Mouse (Mus musculus): ENCODE results near the gene Baz2b. TPM values are rescaled to one million over a fixed set of nuclear protein-coding genes. Genes with fewer than 3 reads are reported as not detected.

Gene Baz2b
- polyA plus RNA-seq, 1 experiment: 276 TPM

DNA sequence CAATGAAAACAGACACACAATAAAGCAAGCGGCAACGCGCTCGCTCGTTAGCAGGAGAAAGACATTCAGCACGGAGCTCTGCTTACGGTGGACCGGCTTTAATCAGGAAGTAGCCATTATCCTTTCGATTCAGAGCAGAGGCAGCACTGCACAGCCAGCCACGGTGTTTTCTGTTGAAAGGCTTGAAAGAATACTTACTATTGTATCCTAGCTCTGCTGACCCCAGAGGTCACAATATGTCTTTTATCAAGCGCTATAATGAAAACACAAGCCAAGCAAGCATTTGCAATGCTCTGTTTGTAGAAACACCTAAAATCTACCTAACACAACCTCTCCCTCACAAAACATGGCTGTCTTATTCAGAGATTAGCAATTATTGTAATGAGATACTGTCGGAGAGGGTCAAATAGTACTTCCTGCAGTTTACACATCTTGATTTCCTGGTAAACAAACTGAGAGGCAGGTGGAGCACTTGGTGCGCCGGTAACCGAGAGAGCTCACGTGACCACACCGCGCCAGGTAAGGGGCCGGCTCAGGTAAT, 172.6 kb downstream of the Baz2b start:
- Histone ChIP-seq H3K4me1 (ENCODE audit: control insufficient read depth, insufficient read depth, low read length) (no peaks in the 10 kb centered on the region), H3K27ac (ENCODE audit: insufficient read depth, low read depth, low read length) (peak overlapping the region; percentile 37; the same call in 1 of the 2 replicates), H3K4me3 (ENCODE audit: insufficient read depth, low read depth, low read length) (peak overlapping the region; percentile 33)
- WGBS: 14% methylated on average over 19 of the region's 19 CpGs
- TF ChIP-seq POLR2A (IDR thresholded peaks at IDR 0.05; ENCODE audit: insufficient read depth, low read depth, low read length): no peak
- no peak for TF ChIP-seq CTCF (IDR thresholded peaks at IDR 0.05; ENCODE audit: insufficient read depth, low read depth, low read length)

DNA sequence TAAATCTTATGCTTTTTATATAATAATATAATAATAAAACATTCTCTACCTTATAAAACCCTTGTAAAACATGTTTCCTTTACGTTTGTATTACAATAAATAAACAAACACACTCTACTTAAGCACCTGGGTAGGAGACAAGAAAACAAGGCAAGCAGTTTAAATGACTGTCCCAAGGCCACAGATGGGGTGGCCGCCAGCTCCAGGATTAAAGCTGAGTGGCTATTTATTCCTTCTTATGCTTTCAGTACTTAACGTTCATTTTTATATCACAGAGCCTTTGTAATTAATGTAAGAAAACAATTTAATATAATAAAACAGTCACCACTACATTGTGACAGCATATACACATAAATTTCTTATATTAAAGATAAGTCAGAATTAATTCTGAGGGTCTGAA, 173.3 kb downstream of the Baz2b start:
- Histone ChIP-seq H3K27ac (ENCODE audit: insufficient read depth, low read depth, low read length) (no peak overlapping the region), H3K4me3 (ENCODE audit: insufficient read depth, low read depth, low read length) (no peak overlapping the region), H3K4me1 (ENCODE audit: control insufficient read depth, insufficient read depth, low read length) (no peaks in the 10 kb centered on the region)
- 75% methylated on average over 3 of the region's 3 CpGs for WGBS
- TF ChIP-seq POLR2A (IDR thresholded peaks at IDR 0.05; ENCODE audit: insufficient read depth, low read depth, low read length): no peak
- no peak for TF ChIP-seq CTCF (IDR thresholded peaks at IDR 0.05; ENCODE audit: insufficient read depth, low read depth, low read length)

DNA sequence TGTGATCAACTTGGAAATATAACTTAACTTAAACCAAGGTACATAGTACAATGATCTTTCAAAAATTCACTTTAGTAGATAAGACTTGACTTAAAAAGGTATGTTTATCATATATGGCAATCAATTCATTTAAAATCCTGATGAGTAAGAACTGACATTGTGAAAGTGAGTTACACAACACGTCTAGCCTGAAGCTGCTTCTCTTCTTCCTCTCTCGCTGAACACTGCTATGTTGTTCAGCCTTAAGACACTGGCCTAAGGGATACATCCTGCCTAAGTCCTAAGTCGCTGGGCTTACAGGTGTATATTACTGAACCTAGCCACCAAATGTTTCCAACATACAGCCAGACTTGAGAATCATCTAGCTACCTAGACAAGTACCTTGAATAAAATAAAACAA, 178.6 kb downstream of the Baz2b start:
- Histone ChIP-seq H3K27ac (ENCODE audit: insufficient read depth, low read depth, low read length) (no peak overlapping the region), H3K4me3 (ENCODE audit: insufficient read depth, low read depth, low read length) (no peak overlapping the region), H3K4me1 (ENCODE audit: control insufficient read depth, insufficient read depth, low read length) (no peaks in the 10 kb centered on the region)
- 94% methylated on average over 3 of the region's 3 CpGs for WGBS
- TF ChIP-seq POLR2A (IDR thresholded peaks at IDR 0.05; ENCODE audit: insufficient read depth, low read depth, low read length): no peak
- no peak for TF ChIP-seq CTCF (IDR thresholded peaks at IDR 0.05; ENCODE audit: insufficient read depth, low read depth, low read length)

DNA sequence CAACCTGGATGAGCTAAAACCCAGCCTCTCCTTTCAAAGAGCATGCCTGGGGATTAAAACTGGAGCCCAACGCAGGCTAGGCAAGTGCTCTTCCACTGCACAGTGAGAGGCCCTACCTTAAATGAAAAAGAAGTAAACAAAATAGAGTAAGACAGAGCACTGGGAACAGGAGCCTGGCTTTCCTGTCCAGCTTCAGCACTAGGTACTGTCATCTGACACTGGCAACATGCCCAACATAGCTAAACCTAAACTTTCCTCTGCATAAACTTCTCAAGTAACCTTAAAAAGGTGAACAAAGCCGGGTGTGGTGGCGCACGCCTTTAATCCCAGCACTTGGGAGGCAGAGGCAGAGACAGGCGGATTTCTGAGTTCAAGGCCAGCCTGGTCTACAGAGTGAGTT, 180.6 kb downstream of the Baz2b start:
- no peak overlapping the region for H3K4me3 ChIP-seq (ENCODE audit: insufficient read depth, low read depth, low read length)
- TF ChIP-seq POLR2A (IDR thresholded peaks at IDR 0.05; ENCODE audit: insufficient read depth, low read depth, low read length): no peak
- no peak for TF ChIP-seq CTCF (IDR thresholded peaks at IDR 0.05; ENCODE audit: insufficient read depth, low read depth, low read length)
- WGBS: 94% methylated on average over 5 of the region's 5 CpGs
- 0 out of 2 replicates have a peak, but pooled peaks cover 2% of the 10 kb centered on the region for H3K4me1 ChIP-seq (ENCODE audit: control insufficient read depth, insufficient read depth, low read length)
- H3K27ac ChIP-seq (ENCODE audit: insufficient read depth, low read depth, low read length): no peak overlapping the region

DNA sequence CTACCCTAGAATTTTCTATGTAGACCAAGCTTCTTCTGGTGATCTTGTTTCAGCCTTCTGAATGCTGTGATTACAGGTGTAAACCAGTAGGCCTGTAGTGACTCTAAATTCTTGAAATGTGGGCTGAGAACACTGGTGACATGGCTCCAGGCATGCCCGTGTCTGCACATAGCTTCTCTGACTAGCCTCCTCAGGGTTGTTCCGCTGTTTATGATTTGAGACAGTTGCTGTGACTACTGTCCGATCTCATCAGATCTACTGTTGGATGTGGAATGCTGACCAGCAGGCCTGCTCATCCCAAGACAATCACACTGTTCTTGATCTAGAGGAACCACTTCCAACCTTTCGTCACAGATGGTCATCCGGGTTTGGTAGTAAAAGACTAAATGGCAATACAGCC, 182.5 kb downstream of the Baz2b start:
- no peak overlapping the region for H3K27ac ChIP-seq (ENCODE audit: insufficient read depth, low read depth, low read length)
- H3K4me3 ChIP-seq (ENCODE audit: insufficient read depth, low read depth, low read length): no peak overlapping the region
- WGBS: 97% methylated on average over 5 of the region's 5 CpGs
- H3K4me1 ChIP-seq (ENCODE audit: control insufficient read depth, insufficient read depth, low read length): 0 out of 2 replicates have a peak, but pooled peaks cover 2% of the 10 kb centered on the region
- no peak for TF ChIP-seq CTCF (IDR thresholded peaks at IDR 0.05; ENCODE audit: insufficient read depth, low read depth, low read length)
- TF ChIP-seq POLR2A (IDR thresholded peaks at IDR 0.05; ENCODE audit: insufficient read depth, low read depth, low read length): no peak

DNA sequence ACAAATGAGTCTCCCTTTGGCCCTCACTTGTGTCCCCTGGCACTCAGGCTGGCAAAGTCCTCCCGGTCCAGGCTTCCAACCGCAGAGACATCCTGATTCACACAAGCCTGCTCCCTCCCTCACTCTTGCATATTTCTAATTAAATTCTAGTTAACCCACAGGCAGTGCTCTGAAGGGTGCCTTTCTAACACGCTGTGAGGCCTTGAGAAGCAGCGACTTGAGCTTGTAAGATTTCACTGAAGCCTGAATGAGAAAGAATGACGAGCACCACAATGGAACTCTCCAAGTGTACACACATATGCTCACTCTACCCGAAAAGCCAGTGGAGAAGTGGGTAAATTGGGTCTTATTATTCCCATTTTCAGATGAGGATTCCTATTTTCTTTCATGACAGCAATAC, 183.1 kb downstream of the Baz2b start:
- TF ChIP-seq POLR2A (IDR thresholded peaks at IDR 0.05; ENCODE audit: insufficient read depth, low read depth, low read length) (no peak), CTCF (IDR thresholded peaks at IDR 0.05; ENCODE audit: insufficient read depth, low read depth, low read length) (no peak)
- Histone ChIP-seq H3K4me3 (ENCODE audit: insufficient read depth, low read depth, low read length) (no peak overlapping the region), H3K27ac (ENCODE audit: insufficient read depth, low read depth, low read length) (no peak overlapping the region), H3K4me1 (ENCODE audit: control insufficient read depth, insufficient read depth, low read length) (0 out of 2 replicates have a peak, but pooled peaks cover 2% of the 10 kb centered on the region)
- 57% methylated on average over 6 of the region's 6 CpGs for WGBS

- TF ChIP-seq CTCF (IDR thresholded peaks at IDR 0.05; ENCODE audit: insufficient read depth, low read depth, low read length) (no peak), POLR2A (IDR thresholded peaks at IDR 0.05; ENCODE audit: insufficient read depth, low read depth, low read length) (no peak)
- Histone ChIP-seq H3K4me3 (ENCODE audit: insufficient read depth, low read depth, low read length) (no peak overlapping the region), H3K4me1 (ENCODE audit: control insufficient read depth, insufficient read depth, low read length) (0 out of 2 replicates have a peak, but pooled peaks cover 2% of the 10 kb centered on the region), H3K27ac (ENCODE audit: insufficient read depth, low read depth, low read length) (no peak overlapping the region)
- 96% methylated on average over 7 of the region's 7 CpGs for WGBS
Measured at GRCm38 (mm10) chr2:60023777-60024176, 185.9 kb downstream of the Baz2b start.

DNA sequence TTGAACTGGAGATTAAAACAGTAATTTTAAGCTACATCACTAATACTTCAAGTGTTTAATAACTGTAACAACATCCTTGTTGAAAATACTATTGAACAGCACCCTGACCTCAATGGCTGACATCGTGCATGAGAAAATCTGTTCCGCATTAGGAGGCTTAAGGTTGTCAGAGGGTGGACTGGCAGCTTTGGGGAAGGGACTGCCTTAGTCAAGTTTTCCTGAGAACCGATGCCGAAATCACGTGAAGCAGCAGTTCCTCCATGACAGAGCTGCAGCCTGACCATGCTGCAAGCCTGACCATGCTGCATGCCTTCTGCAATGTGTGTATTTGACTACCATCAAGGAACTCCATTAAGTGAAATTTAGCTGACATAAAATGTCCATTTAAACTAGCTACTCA, 188.1 kb downstream of the Baz2b start:
- no peak overlapping the region for H3K4me3 ChIP-seq (ENCODE audit: insufficient read depth, low read depth, low read length)
- 83% methylated on average over 5 of the region's 5 CpGs for WGBS
- H3K4me1 ChIP-seq (ENCODE audit: control insufficient read depth, insufficient read depth, low read length): 0 out of 2 replicates have a peak, but pooled peaks cover 2% of the 10 kb centered on the region
- no peak overlapping the region for H3K27ac ChIP-seq (ENCODE audit: insufficient read depth, low read depth, low read length)
- TF ChIP-seq CTCF (IDR thresholded peaks at IDR 0.05; ENCODE audit: insufficient read depth, low read depth, low read length) (no peak), POLR2A (IDR thresholded peaks at IDR 0.05; ENCODE audit: insufficient read depth, low read depth, low read length) (no peak)

GRCm38 (mm10) chr2:60021138-60021537, 188.5 kb downstream of the Baz2b start:
- H3K4me3 ChIP-seq (ENCODE audit: insufficient read depth, low read depth, low read length): no peak overlapping the region
- 0 out of 2 replicates have a peak, but pooled peaks cover 2% of the 10 kb centered on the region for H3K4me1 ChIP-seq (ENCODE audit: control insufficient read depth, insufficient read depth, low read length)
- 97% methylated on average over 6 of the region's 6 CpGs for WGBS
- no peak for TF ChIP-seq CTCF (IDR thresholded peaks at IDR 0.05; ENCODE audit: insufficient read depth, low read depth, low read length)
- TF ChIP-seq POLR2A (IDR thresholded peaks at IDR 0.05; ENCODE audit: insufficient read depth, low read depth, low read length): no peak
- H3K27ac ChIP-seq (ENCODE audit: insufficient read depth, low read depth, low read length): no peak overlapping the region
